Comparison of ENCODE assay signal across 12 mouse cellular contexts in the genomic region with DNA sequence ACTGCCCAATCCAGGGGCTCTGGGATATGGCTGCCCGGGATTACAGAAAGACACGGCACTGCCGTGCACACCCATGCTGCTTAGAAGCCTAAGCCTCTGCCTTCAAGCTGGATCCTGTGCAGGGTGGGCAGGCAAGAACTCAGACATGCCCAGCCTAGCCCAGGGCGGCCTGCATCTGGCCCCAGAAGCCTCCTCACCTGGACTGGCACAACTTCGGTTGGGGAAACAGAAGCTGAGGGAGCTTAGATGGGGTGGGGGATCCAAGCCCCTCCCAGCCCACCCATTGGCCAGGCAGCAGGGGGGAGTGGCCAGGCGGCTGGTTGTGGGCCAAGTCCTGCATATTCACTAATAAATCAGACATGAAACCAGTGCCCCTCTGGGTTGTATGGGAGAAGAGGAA. TPM values are rescaled to one million over a fixed set of nuclear protein-coding genes. Genes with fewer than 3 reads are reported as not detected.
DNase-seq lines count a peak whose midpoint lies in the region; ATAC-seq and TF ChIP-seq lines count a peak whose summit lies in the region.
"Had no signal": no experiment of that assay in that cellular context is flagged by ENCODE, and none has a peak within 500 bp of the region (broad histone marks: within the 10 kb centered on the region; RNA-seq: fewer than 3 reads in every experiment).

No protein-coding gene starts in this region.

- H3K36me3 ChIP-seq in forebrain, embryonic 10.5 days (replicated peaks) = peaks cover 59% of the 10 kb centered on the region
- no peaks in the 10 kb centered on the region; the same call in 1 of the 2 replicates for H3K36me3 ChIP-seq in forebrain, embryonic 11.5 days (ENCODE audit: control insufficient read depth, insufficient read depth, low read length)
- H3K36me3 ChIP-seq in intestine, embryonic 14.5 days (ENCODE audit: control insufficient read depth, insufficient read depth, low read length) = peaks cover 56% of the 10 kb centered on the region
- H3K36me3 ChIP-seq in intestine, postnatal 0 days (ENCODE audit: control insufficient read depth, insufficient read depth) = peaks cover 68% of the 10 kb centered on the region
- peaks cover 65% of the 10 kb centered on the region for H3K36me3 ChIP-seq in limb, embryonic 10.5 days

- H3K27me3 ChIP-seq in forebrain, embryonic 10.5 days (ENCODE audit: poor library complexity, severe bottlenecking) = no peaks in the 10 kb centered on the region
- no peaks in the 10 kb centered on the region for H3K27me3 ChIP-seq in forebrain, embryonic 11.5 days (ENCODE audit: control insufficient read depth, insufficient read depth, low read length)
- H3K27me3 ChIP-seq in intestine, embryonic 14.5 days (replicated peaks; ENCODE audit: control insufficient read depth, insufficient read depth, low read length) = no peaks in the 10 kb centered on the region
- no peaks in the 10 kb centered on the region for H3K27me3 ChIP-seq in intestine, postnatal 0 days (replicated peaks; ENCODE audit: control insufficient read depth, insufficient read depth, low read length)
- no peaks in the 10 kb centered on the region for H3K27me3 ChIP-seq in limb, embryonic 10.5 days (ENCODE audit: low read depth, poor library complexity, severe bottlenecking)
- H3K27me3 ChIP-seq: midbrain, embryonic 12.5 days; neural tube, embryonic 12.5 days had no signal

- DNase-seq in forebrain, embryonic 10.5 days (ENCODE audit: extremely low spot score, low spot score) = no peak
- DNase-seq in forebrain, embryonic 11.5 days (ENCODE audit: low spot score) = no peak
- DNase-seq in intestine, embryonic 14.5 days (ENCODE audit: low spot score) = peak; percentile 55
- DNase-seq in Muller cell, postnatal 12 days (ENCODE audit: inconsistent ontology term) = peak; percentile 44
- DNase-seq in limb, embryonic 10.5 days (ENCODE audit: low spot score) = no peak
- DNase-seq in frontal cortex, adult 2 months (ENCODE audit: extremely low spot score in 1 of 2, low spot score in 1 of 2) = no peak
- DNase-seq in spleen, adult 18-20 months = no peak
- DNase-seq: adrenal gland, postnatal 14 days; kidney, postnatal 36 days had no signal

- H3K4me3 ChIP-seq in forebrain, embryonic 10.5 days = no peak overlapping the region
- no peak overlapping the region for H3K4me3 ChIP-seq in forebrain, embryonic 11.5 days (ENCODE audit: low read depth, low read length)
- no peak overlapping the region for H3K4me3 ChIP-seq in intestine, embryonic 14.5 days (ENCODE audit: low read depth, low read length)
- no peak overlapping the region for H3K4me3 ChIP-seq in intestine, postnatal 0 days (ENCODE audit: low read depth, low read length)
- no peak overlapping the region for H3K4me3 ChIP-seq in limb, embryonic 10.5 days
- H3K4me3 ChIP-seq: midbrain, embryonic 12.5 days; neural tube, embryonic 12.5 days had no signal

- H3K9ac ChIP-seq in forebrain, embryonic 11.5 days (ENCODE audit: low read length) = no peak overlapping the region
- H3K9ac ChIP-seq in intestine, embryonic 14.5 days (ENCODE audit: low read length) = no peak overlapping the region
- H3K9ac ChIP-seq in intestine, postnatal 0 days (ENCODE audit: low read depth, low read length) = no peak overlapping the region
- H3K9ac ChIP-seq: midbrain, embryonic 12.5 days; neural tube, embryonic 12.5 days had no signal

- peaks cover 12% of the 10 kb centered on the region; the same call in 1 of the 2 replicates for H3K4me1 ChIP-seq in forebrain, embryonic 10.5 days
- H3K4me1 ChIP-seq in forebrain, embryonic 11.5 days (replicated peaks; ENCODE audit: control insufficient read depth, insufficient read depth, low read length) = no peaks in the 10 kb centered on the region
- peaks cover 13% of the 10 kb centered on the region for H3K4me1 ChIP-seq in intestine, embryonic 14.5 days (replicated peaks; ENCODE audit: control insufficient read depth, insufficient read depth, low read length)
- H3K4me1 ChIP-seq in intestine, postnatal 0 days (replicated peaks; ENCODE audit: control insufficient read depth, insufficient read depth, low read length) = peaks cover 9% of the 10 kb centered on the region
- H3K4me1 ChIP-seq in limb, embryonic 10.5 days = peaks cover 25% of the 10 kb centered on the region
- H3K4me1 ChIP-seq: midbrain, embryonic 12.5 days had no signal

- no peak overlapping the region for H3K4me2 ChIP-seq in forebrain, embryonic 11.5 days (ENCODE audit: low read depth, low read length, severe bottlenecking)
- H3K4me2 ChIP-seq in intestine, embryonic 14.5 days (ENCODE audit: low read length) = no peak overlapping the region
- no peak overlapping the region for H3K4me2 ChIP-seq in intestine, postnatal 0 days (replicated peaks; ENCODE audit: low read depth)
- H3K4me2 ChIP-seq: midbrain, embryonic 12.5 days; neural tube, embryonic 12.5 days had no signal

- peak overlapping the region; percentile 32 for H3K27ac ChIP-seq in forebrain, embryonic 10.5 days
- no peak overlapping the region for H3K27ac ChIP-seq in forebrain, embryonic 11.5 days (ENCODE audit: low read depth, low read length)
- H3K27ac ChIP-seq in intestine, embryonic 14.5 days (ENCODE audit: low read depth) = peak overlapping the region; percentile 76; the same call in 1 of the 2 replicates
- no peak overlapping the region for H3K27ac ChIP-seq in intestine, postnatal 0 days (ENCODE audit: low read depth, low read length)
- peak overlapping the region; percentile 61 for H3K27ac ChIP-seq in limb, embryonic 10.5 days
- H3K27ac ChIP-seq: midbrain, embryonic 12.5 days; neural tube, embryonic 12.5 days had no signal

- WGBS in forebrain, embryonic 10.5 days = 70% methylated on average over 6 of the region's 6 CpGs
- WGBS in forebrain, embryonic 11.5 days = 65% methylated on average over 6 of the region's 6 CpGs
- 56% methylated on average over 6 of the region's 6 CpGs for WGBS in intestine, embryonic 14.5 days
- WGBS in intestine, postnatal 0 days = 61% methylated on average over 6 of the region's 6 CpGs
- WGBS in limb, embryonic 10.5 days = 64% methylated on average over 6 of the region's 6 CpGs

- H3K9me3 ChIP-seq in forebrain, embryonic 10.5 days = no peaks in the 10 kb centered on the region
- H3K9me3 ChIP-seq in forebrain, embryonic 11.5 days (ENCODE audit: control insufficient read depth, low read length) = no peaks in the 10 kb centered on the region
- H3K9me3 ChIP-seq in intestine, embryonic 14.5 days (ENCODE audit: control insufficient read depth, low read length) = 0 out of 2 replicates have a peak, but pooled peaks cover 2% of the 10 kb centered on the region
- no peaks in the 10 kb centered on the region for H3K9me3 ChIP-seq in intestine, postnatal 0 days (ENCODE audit: control insufficient read depth)
- no peaks in the 10 kb centered on the region for H3K9me3 ChIP-seq in limb, embryonic 10.5 days (replicated peaks)
- H3K9me3 ChIP-seq: midbrain, embryonic 12.5 days; neural tube, embryonic 12.5 days had no signal

- no peak for TF ChIP-seq CTCF in intestine, postnatal 0 days (IDR thresholded peaks at IDR 0.05; ENCODE audit: low read depth)

- no peak for ATAC-seq in forebrain, embryonic 11.5 days (replicated peaks; ENCODE audit: low FRiP score)
- no peak for ATAC-seq in intestine, embryonic 14.5 days (replicated peaks; ENCODE audit: low FRiP score, low TSS enrichment, low read depth)
- ATAC-seq in intestine, postnatal 0 days = no peak

RNA-seq across cellular contexts. Expression of gene Fpgs, which starts 22.2 kb away (rescaled TPM):
- 27.4 and 29.5 TPM in 2 replicates for polyA plus RNA-seq in forebrain, embryonic 10.5 days (2016; fragmentation: Nextera tagmentation; extraction: Ambion mirVana)
- 21.9 and 22.3 TPM in 2 replicates for polyA plus RNA-seq in forebrain, embryonic 11.5 days (2014; fragmentation: Nextera tagmentation; extraction: Ambion mirVana)
- 32.9 and 35.6 TPM in 2 replicates for polyA plus RNA-seq in intestine, embryonic 14.5 days (2014; fragmentation: Nextera tagmentation; extraction: Ambion mirVana)
- polyA plus RNA-seq in intestine, postnatal 0 days (2015; fragmentation: Nextera tagmentation; extraction: Ambion mirVana) = 12.4 and 15.2 TPM in 2 replicates
- 31.6 and 35.4 TPM in 2 replicates for polyA plus RNA-seq in limb, embryonic 10.5 days (2016; fragmentation: Nextera tagmentation; extraction: Ambion mirVana)
- polyA plus RNA-seq in frontal cortex, adult 2 months (2012; rRNA removed) = 16.8 and 24.8 TPM in 2 replicates

RNA-seq across cellular contexts. Expression of gene Cdk9, which starts 31.1 kb away (rescaled TPM):
- polyA plus RNA-seq in forebrain, embryonic 10.5 days (2016; fragmentation: Nextera tagmentation; extraction: Ambion mirVana) = 135 and 139 TPM in 2 replicates
- polyA plus RNA-seq in forebrain, embryonic 11.5 days (2014; fragmentation: Nextera tagmentation; extraction: Ambion mirVana) = 79.2 and 95.7 TPM in 2 replicates
- 83.8 and 85.2 TPM in 2 replicates for polyA plus RNA-seq in intestine, embryonic 14.5 days (2014; fragmentation: Nextera tagmentation; extraction: Ambion mirVana)
- polyA plus RNA-seq in intestine, postnatal 0 days (2015; fragmentation: Nextera tagmentation; extraction: Ambion mirVana) = 54.0 and 62.2 TPM in 2 replicates
- polyA plus RNA-seq in limb, embryonic 10.5 days (2016; fragmentation: Nextera tagmentation; extraction: Ambion mirVana) = 156 and 160 TPM in 2 replicates
- 250 and 268 TPM in 2 replicates for polyA plus RNA-seq in frontal cortex, adult 2 months (2012; rRNA removed)

RNA-seq across cellular contexts. Expression of gene Eng, which starts 35.4 kb away (rescaled TPM):
- polyA plus RNA-seq in forebrain, embryonic 10.5 days (2016; fragmentation: Nextera tagmentation; extraction: Ambion mirVana) = 24.5 and 24.7 TPM in 2 replicates
- 25.5 and 25.9 TPM in 2 replicates for polyA plus RNA-seq in forebrain, embryonic 11.5 days (2014; fragmentation: Nextera tagmentation; extraction: Ambion mirVana)
- polyA plus RNA-seq in intestine, embryonic 14.5 days (2014; fragmentation: Nextera tagmentation; extraction: Ambion mirVana) = 59.5 and 61.4 TPM in 2 replicates
- 32.2 and 34.1 TPM in 2 replicates for polyA plus RNA-seq in intestine, postnatal 0 days (2015; fragmentation: Nextera tagmentation; extraction: Ambion mirVana)
- polyA plus RNA-seq in limb, embryonic 10.5 days (2016; fragmentation: Nextera tagmentation; extraction: Ambion mirVana) = 27.9 and 28.5 TPM in 2 replicates
- 34.7 and 37.7 TPM in 2 replicates for polyA plus RNA-seq in frontal cortex, adult 2 months (2012; rRNA removed)

RNA-seq across cellular contexts. Expression of gene Sh2d3c, which starts 39.1 kb away (rescaled TPM):
- 28.6 and 30.2 TPM in 2 replicates for polyA plus RNA-seq in forebrain, embryonic 10.5 days (2016; fragmentation: Nextera tagmentation; extraction: Ambion mirVana)
- polyA plus RNA-seq in forebrain, embryonic 11.5 days (2014; fragmentation: Nextera tagmentation; extraction: Ambion mirVana) = 33.2 and 33.7 TPM in 2 replicates
- 32.5 and 32.7 TPM in 2 replicates for polyA plus RNA-seq in intestine, embryonic 14.5 days (2014; fragmentation: Nextera tagmentation; extraction: Ambion mirVana)
- polyA plus RNA-seq in intestine, postnatal 0 days (2015; fragmentation: Nextera tagmentation; extraction: Ambion mirVana) = 11.2 and 11.7 TPM in 2 replicates
- polyA plus RNA-seq in limb, embryonic 10.5 days (2016; fragmentation: Nextera tagmentation; extraction: Ambion mirVana) = 16.2 and 20.9 TPM in 2 replicates
- polyA plus RNA-seq in frontal cortex, adult 2 months (2012; rRNA removed) = 28.1 and 28.6 TPM in 2 replicates

RNA-seq across cellular contexts. Expression of gene 6330409D20Rik, which starts 59.1 kb away (rescaled TPM):
- polyA plus RNA-seq in forebrain, embryonic 10.5 days (2016; fragmentation: Nextera tagmentation; extraction: Ambion mirVana) = 0.69 and 1.2 TPM in 2 replicates
- 2.1 and 2.3 TPM in 2 replicates for polyA plus RNA-seq in forebrain, embryonic 11.5 days (2014; fragmentation: Nextera tagmentation; extraction: Ambion mirVana)
- 0.38 and 0.75 TPM in 2 replicates for polyA plus RNA-seq in intestine, embryonic 14.5 days (2014; fragmentation: Nextera tagmentation; extraction: Ambion mirVana)
- 0.18 TPM in 2 replicates for polyA plus RNA-seq in intestine, postnatal 0 days (2015; fragmentation: Nextera tagmentation; extraction: Ambion mirVana)
- 0.14 TPM in 1 of 2 replicates, not detected in the other for polyA plus RNA-seq in limb, embryonic 10.5 days (2016; fragmentation: Nextera tagmentation; extraction: Ambion mirVana)
- 3.2 and 3.5 TPM in 2 replicates for polyA plus RNA-seq in frontal cortex, adult 2 months (2012; rRNA removed)

Comparison
In these comparisons a context has a peak if more than half of its experiments do, and no peak if none do; other contexts are left out.
1. H3K27ac ChIP-seq: peak in forebrain, embryonic 10.5 days (single experiment), intestine, embryonic 14.5 days (single experiment) and limb, embryonic 10.5 days (single experiment); none in forebrain, embryonic 11.5 days (single experiment) and intestine, postnatal 0 days (single experiment).
2. DNase-seq: peak in intestine, embryonic 14.5 days (single experiment) and Muller cell, postnatal 12 days (single experiment); none in forebrain, embryonic 10.5 days (single experiment), forebrain, embryonic 11.5 days (single experiment), limb, embryonic 10.5 days (single experiment), frontal cortex, adult 2 months (0 of 2) and spleen, adult 18-20 months (0 of 2).